Mouse (Mus musculus) MEL (cell line): ENCODE measurements around the gene Cd68. TPM values are rescaled to one million over a fixed set of nuclear protein-coding genes. Genes with fewer than 3 reads are reported as not detected.

Experiments used
- DNase-seq: peaks from one replicate; pipeline ENCODE4 v3.0.0; 2011; ENCODE audit warnings: low read depth, low spot score
- H3K27ac ChIP-seq: 2 replicates; pipeline ENCODE4 v1.5.1; 2012; ENCODE audit warnings: low read depth, mild to moderate bottlenecking, control low read depth, low read length, moderate library complexity; ENCODE audit not compliant: control insufficient read depth
- H3K27me3 ChIP-seq, 2 experiments: fragments of 150-350 bp in 1 of 2; sonication (generic) in 1 of 2; 2 replicates each; pipeline ENCODE4 v1.6.1; 2012; ENCODE audit warnings: low read length in 2 of 2, mild to moderate bottlenecking in 2 of 2, improper control_type of control experiment in 1 of 2, moderate library complexity in 1 of 2; ENCODE audit not compliant: insufficient read depth in 2 of 2, control insufficient read depth in 1 of 2
- H3K36me3 ChIP-seq, 2 experiments: 2 replicates each; pipeline ENCODE4 v1.6.1; 2012 to 2014; ENCODE audit warnings: low read length in 2 of 2, improper control_type of control experiment in 1 of 2, inconsistent platforms in 1 of 2, mild to moderate bottlenecking in 1 of 2; ENCODE audit not compliant: insufficient read depth in 2 of 2, control insufficient read depth in 1 of 2
- H3K4me1 ChIP-seq, 2 experiments: fragments of 150-350 bp in 1 of 2; sonication (generic) in 1 of 2; 2 replicates each; pipeline ENCODE4 v1.6.1; 2012; ENCODE audit warnings: low read length in 2 of 2, improper control_type of control experiment in 1 of 2, mild to moderate bottlenecking in 1 of 2; ENCODE audit not compliant: insufficient read depth in 2 of 2, control insufficient read depth in 1 of 2
- H3K4me3 ChIP-seq, 2 experiments: fragments of 150-350 bp in 1 of 2; sonication (generic) in 1 of 2; 2 replicates each; pipeline ENCODE4 v1.5.1; 2012; ENCODE audit warnings: low read depth in 2 of 2, low read length in 2 of 2, mild to moderate bottlenecking in 2 of 2, moderate library complexity in 2 of 2, control low read depth in 1 of 2, improper control_type of control experiment in 1 of 2; ENCODE audit not compliant: control insufficient read depth in 1 of 2, insufficient read depth in 1 of 2
- H3K79me2 ChIP-seq: 2 replicates; pipeline ENCODE4 v1.6.1; 2012; ENCODE audit warnings: mild to moderate bottlenecking, low read length, moderate library complexity; ENCODE audit not compliant: control insufficient read depth, poor library complexity, insufficient read depth
- H3K9ac ChIP-seq: 2 replicates; pipeline ENCODE4 v1.6.1; 2012; ENCODE audit warnings: low read depth, mild to moderate bottlenecking, control low read depth, low read length, moderate library complexity; ENCODE audit not compliant: control insufficient read depth, poor library complexity, severe bottlenecking
- H3K9me3 ChIP-seq: fragments of 150-350 bp; sonication (generic); replicated peaks from 2 replicates; pipeline ENCODE4 v1.6.1; 2012; ENCODE audit warnings: mild to moderate bottlenecking, low read length, improper control_type of control experiment, moderate library complexity; ENCODE audit not compliant: insufficient read depth
- BHLHE40 ChIP-seq: IDR thresholded peaks from 2 replicates; pipeline ENCODE4 v1.6.1; 2012; ENCODE audit warnings: low read depth, mild to moderate bottlenecking, inconsistent platforms, low read length, improper control_type of control experiment, borderline replicate concordance
- CHD1 ChIP-seq: IDR thresholded peaks from 2 replicates; pipeline ENCODE4 v1.6.1; 2012; ENCODE audit warnings: low read depth, mild to moderate bottlenecking, inconsistent platforms, low read length, improper control_type of control experiment
- CHD2 ChIP-seq: IDR thresholded peaks from 2 replicates; pipeline ENCODE4 v1.6.1; 2011; ENCODE audit warnings: low read length, improper control_type of control experiment
- E2F4 ChIP-seq: IDR thresholded peaks from 2 replicates; pipeline ENCODE4 v1.6.1; 2011; ENCODE audit warnings: low read depth, low read length, improper control_type of control experiment, borderline replicate concordance
- GABPA ChIP-seq: IDR thresholded peaks from 2 replicates; pipeline ENCODE4 v1.6.1; 2012; ENCODE audit warnings: low read depth, mild to moderate bottlenecking, inconsistent platforms, low read length, improper control_type of control experiment, moderate library complexity
- GATA1 ChIP-seq: IDR thresholded peaks from 2 replicates; pipeline ENCODE4 v1.6.1; 2011; ENCODE audit warnings: low read depth, low read length, improper control_type of control experiment
- HCFC1 ChIP-seq: IDR thresholded peaks from 2 replicates; pipeline ENCODE4 v1.6.1; 2012; ENCODE audit warnings: low read depth, mild to moderate bottlenecking, inconsistent platforms, low read length, improper control_type of control experiment, moderate library complexity
- JUND ChIP-seq: IDR thresholded peaks from 2 replicates; pipeline ENCODE4 v1.6.1; 2011; ENCODE audit warnings: low read depth, mild to moderate bottlenecking, improper control_type of control experiment, low read length
- MAX ChIP-seq: IDR thresholded peaks from 2 replicates; pipeline ENCODE4 v1.6.1; 2011; ENCODE audit warnings: low read length, improper control_type of control experiment
- MEF2A ChIP-seq: IDR thresholded peaks from 2 replicates; pipeline ENCODE4 v1.6.1; 2014; ENCODE audit warnings: low read depth, mild to moderate bottlenecking, inconsistent platforms, low read length, improper control_type of control experiment; ENCODE audit not compliant: poor library complexity, insufficient replicate concordance, severe bottlenecking; ENCODE audit errors: extremely low read depth
- MXI1 ChIP-seq: IDR thresholded peaks from 2 replicates; pipeline ENCODE4 v1.6.1; 2011; ENCODE audit warnings: mild to moderate bottlenecking, low read depth, low read length, improper control_type of control experiment
- MYB ChIP-seq: IDR thresholded peaks from 2 replicates; pipeline ENCODE4 v1.6.1; 2011; ENCODE audit warnings: mild to moderate bottlenecking, low read depth, low read length, improper control_type of control experiment
- MYC ChIP-seq: IDR thresholded peaks from 2 replicates; pipeline ENCODE4 v1.6.1; 2011; ENCODE audit warnings: low read depth, mild to moderate bottlenecking, low read length, improper control_type of control experiment, moderate library complexity
- NELFE ChIP-seq: IDR thresholded peaks from 2 replicates; pipeline ENCODE4 v1.6.1; 2011; ENCODE audit warnings: low read depth, low read length, improper control_type of control experiment
- NRF1 ChIP-seq: IDR thresholded peaks from 2 replicates; pipeline ENCODE4 v1.6.1; 2014; ENCODE audit warnings: low read depth, mild to moderate bottlenecking, inconsistent platforms, low read length, improper control_type of control experiment, moderate library complexity; ENCODE audit not compliant: poor library complexity, insufficient read depth, severe bottlenecking
- POLR2A ChIP-seq, 2 experiments: IDR thresholded peaks; 2 replicates each; pipeline ENCODE4 v1.6.1; 2011 to 2012; ENCODE audit warnings: low read length in 2 of 2, mild to moderate bottlenecking in 2 of 2, control low read depth in 1 of 2, improper control_type of control experiment in 1 of 2, low read depth in 1 of 2, moderate library complexity in 1 of 2; ENCODE audit not compliant: control insufficient read depth in 1 of 2, insufficient read depth in 1 of 2, poor library complexity in 1 of 2
- POLR2AphosphoS2 ChIP-seq: IDR thresholded peaks from 2 replicates; pipeline ENCODE4 v1.6.1; 2011; ENCODE audit warnings: low read length, improper control_type of control experiment
- SMC3 ChIP-seq: IDR thresholded peaks from 2 replicates; pipeline ENCODE4 v1.6.1; 2011; ENCODE audit warnings: low read depth, low read length, improper control_type of control experiment
- TAL1 ChIP-seq: IDR thresholded peaks from 2 replicates; pipeline ENCODE4 v1.6.1; 2012; ENCODE audit warnings: mild to moderate bottlenecking, inconsistent platforms, low read length, moderate library complexity, mixed read lengths
- TBP ChIP-seq: IDR thresholded peaks from 2 replicates; pipeline ENCODE4 v1.8.0; 2011; ENCODE audit warnings: low read depth, low read length, improper control_type of control experiment
- TCF12 ChIP-seq: IDR thresholded peaks from 2 replicates; pipeline ENCODE4 v1.6.1; 2014; ENCODE audit warnings: low read depth, mild to moderate bottlenecking, inconsistent platforms, low read length, improper control_type of control experiment, moderate library complexity
- UBTF ChIP-seq: IDR thresholded peaks from 2 replicates; pipeline ENCODE4 v1.6.1; 2012; ENCODE audit warnings: low read depth, mild to moderate bottlenecking, inconsistent platforms, low read length, improper control_type of control experiment, moderate library complexity, borderline replicate concordance; ENCODE audit not compliant: insufficient read depth
- USF2 ChIP-seq, 2 experiments: IDR thresholded peaks; 2 replicates each; pipeline ENCODE4 v1.6.1; 2011 to 2012; ENCODE audit warnings: improper control_type of control experiment in 2 of 2, low read length in 2 of 2, borderline replicate concordance in 1 of 2, inconsistent platforms in 1 of 2, low read depth in 1 of 2, mild to moderate bottlenecking in 1 of 2; ENCODE audit not compliant: insufficient read depth in 1 of 2
- ZC3H11A ChIP-seq: IDR thresholded peaks from 2 replicates; pipeline ENCODE4 v1.6.1; 2012; ENCODE audit warnings: low read depth, mild to moderate bottlenecking, inconsistent platforms, low read length, improper control_type of control experiment
- ZNF384 ChIP-seq: IDR thresholded peaks from 2 replicates; pipeline ENCODE4 v1.6.1; 2012; ENCODE audit warnings: low read depth, mild to moderate bottlenecking, inconsistent platforms, low read length, improper control_type of control experiment
- polyA plus RNA-seq, 2 experiments: library from polyadenylated mRNA; stranded (reverse) in 1 of 2; unstranded in 1 of 2; fragments of >175 nt in 1 of 2; fragments of >200 nt in 1 of 2; gene quantifications; 2 replicates each; pipeline versions ENCODE4 v1.2.1 to v1.2.4; 2012; ENCODE audit warnings: low replicate concordance in 2 of 2, low read depth in 1 of 2; ENCODE audit not compliant: insufficient read length in 2 of 2, insufficient read depth in 1 of 2, missing spikeins in 1 of 2
- total RNA-seq: library from RNA; depleted of rRNA; stranded (reverse); fragments of 300-350 nt; gene quantifications from 2 replicates; pipeline ENCODE4 v1.2.3, GENCODE M21; 2012

Cd68 gene
- total and polyA plus RNA-seq, 3 experiments, result 5.3 to 19.8 TPM; not detected in 1

- peak; percentile 98 for TF ChIP-seq BHLHE40
- TF ChIP-seq POLR2AphosphoS2, result peak; percentile 100
Observed at GRCm38 (mm10) chr11:69672211-69672706, 6.3 kb upstream of the Cd68 start, which contains the start of gene Eif4a1 (continued).

DNA sequence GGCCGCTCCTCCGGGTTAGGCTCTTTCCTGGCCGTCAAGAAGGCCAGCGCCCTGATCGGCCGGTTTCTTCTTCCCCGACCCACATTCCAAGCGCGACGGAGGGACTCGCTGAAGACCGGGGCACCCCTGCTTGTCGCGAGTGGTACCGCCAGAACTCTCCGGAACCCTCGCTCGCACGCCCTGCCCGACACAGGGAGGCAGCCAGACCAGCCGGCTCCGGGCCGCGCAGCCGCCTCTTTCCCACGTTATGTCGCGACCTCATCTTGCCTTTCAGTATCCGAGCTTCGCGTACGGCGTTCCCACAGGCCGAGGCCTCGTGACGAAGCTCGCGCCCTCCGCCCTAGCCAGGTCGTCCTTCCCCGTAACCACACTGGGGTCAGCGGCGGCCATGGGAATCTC lies 5.8 kb upstream of the Cd68 start:
- peaks cover 37% of the 10 kb centered on the region for H3K79me2 ChIP-seq
- H3K4me3 ChIP-seq, result peak overlapping the region; percentile 61 to 98
- H3K9me3 ChIP-seq, result no peaks in the 10 kb centered on the region
- H3K4me1 ChIP-seq, result peaks cover 0 to 15% of the 10 kb centered on the region in 2 experiments; a peak in 1 of 4 replicates
- no peak for DNase-seq
- peak overlapping the region; percentile 96 for H3K27ac ChIP-seq
- H3K9ac ChIP-seq, result peak overlapping the region; percentile 100
- H3K36me3 ChIP-seq, result peaks cover 17 to 26% of the 10 kb centered on the region in 2 experiments
- TF ChIP-seq TAL1, result no peak
- TF ChIP-seq CHD1, result no peak; the same call in 1 of the 2 replicates
- 0 out of 2 replicates have a peak, but pooled peaks have one; percentile 12 for TF ChIP-seq MEF2A
- H3K27me3 ChIP-seq, result no peaks in the 10 kb centered on the region

DNA sequence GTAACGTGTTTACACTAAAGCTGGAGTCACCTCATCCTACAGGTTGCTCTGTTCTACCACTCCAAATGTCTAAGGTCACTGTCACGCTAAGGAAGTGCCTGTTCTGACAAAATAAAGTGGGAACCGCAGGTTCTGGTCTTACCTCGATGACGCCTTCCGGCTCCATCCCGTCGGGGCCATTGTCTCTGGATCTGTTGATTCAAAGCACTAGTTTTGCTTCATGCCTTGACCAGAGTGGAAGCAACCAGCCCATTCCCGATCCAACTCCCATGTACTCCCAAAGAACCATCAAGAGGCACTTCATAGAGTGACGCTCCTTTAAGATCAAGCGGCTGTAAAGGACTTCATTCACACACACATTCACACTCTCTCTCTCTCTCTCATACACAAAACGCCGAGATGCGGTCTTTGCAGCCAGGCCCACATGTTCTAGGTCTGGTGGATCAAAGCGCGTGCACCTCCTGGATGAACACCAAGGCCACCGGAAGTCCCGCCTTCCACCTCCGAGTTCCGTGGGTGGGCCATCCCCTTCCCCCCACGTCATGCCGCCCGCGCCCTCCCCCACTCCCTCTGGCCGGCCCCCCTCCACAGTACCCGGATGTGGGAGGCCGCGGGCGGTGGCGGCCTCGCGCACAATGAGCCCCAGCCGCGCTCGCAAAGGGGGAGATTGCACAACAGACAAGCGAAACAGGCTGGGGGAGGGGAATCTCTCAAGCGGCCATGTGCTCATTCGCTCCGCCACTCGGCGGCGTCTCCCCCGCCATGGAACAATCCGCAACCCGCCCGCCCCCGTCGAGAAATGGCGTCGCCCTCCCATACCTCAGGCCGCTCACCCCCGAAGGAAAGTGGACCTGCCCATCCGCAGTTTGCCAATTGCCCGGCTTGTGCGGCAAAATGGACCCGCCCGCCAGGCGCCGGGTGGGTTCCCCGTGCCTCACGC lies 5.1 kb upstream of the Cd68 start:
- no peaks in the 10 kb centered on the region for H3K9me3 ChIP-seq
- H3K4me3 ChIP-seq, result peak overlapping the region; percentile 61 to 98
- peak overlapping the region; percentile 96 for H3K27ac ChIP-seq
- H3K36me3 ChIP-seq, result peaks cover 13 to 26% of the 10 kb centered on the region in 2 experiments
- peak overlapping the region; percentile 100 for H3K9ac ChIP-seq
- DNase-seq, result peak; percentile 96
- peaks cover 0 to 15% of the 10 kb centered on the region in 2 experiments; a peak in 1 of 4 replicates for H3K4me1 ChIP-seq
- no peaks in the 10 kb centered on the region for H3K27me3 ChIP-seq
- peaks cover 36% of the 10 kb centered on the region for H3K79me2 ChIP-seq
- peak; percentile 95 for TF ChIP-seq MYC
- TF ChIP-seq MAX, result peak; percentile 94
- TF ChIP-seq ZNF384, result no peak
- TF ChIP-seq ZC3H11A, result no peak
- TF ChIP-seq SMC3, result peak; percentile 28
- TF ChIP-seq TCF12, result peak; percentile 69; the same call in 1 of the 2 replicates
- peak; percentile 68 for TF ChIP-seq NELFE
- TF ChIP-seq HCFC1, result peak; percentile 88
- no peak for TF ChIP-seq TAL1
- peak; percentile 36; the same call in 1 of the 2 replicates for TF ChIP-seq NRF1
- no peak for TF ChIP-seq JUND
- peak; percentile 70 for TF ChIP-seq CHD2
- TF ChIP-seq MXI1, result peak; percentile 98
- peak; percentile 52 to 64; a peak in 3 of 4 replicates for TF ChIP-seq POLR2A (IDR thresholded peaks at IDR 0.05; ENCODE audit: control insufficient read depth in 1 of 2, insufficient read depth in 1 of 2, low read depth in 1 of 2, low read length in 2 of 2, poor library complexity in 1 of 2)
- no peak for TF ChIP-seq GABPA
- 0 out of 2 replicates have a peak, but pooled peaks have one; percentile 31 for TF ChIP-seq UBTF
- TF ChIP-seq CHD1, result 0 out of 2 replicates have a peak, but pooled peaks have one; percentile 28
- TF ChIP-seq GATA1, result no peak
- TF ChIP-seq USF2 (IDR thresholded peaks at IDR 0.05; ENCODE audit: borderline replicate concordance in 1 of 2, insufficient read depth in 1 of 2, low read depth in 1 of 2, low read length in 2 of 2), result no peak
- TF ChIP-seq POLR2AphosphoS2, result peak; percentile 96
- peak; percentile 73; the same call in 1 of the 2 replicates for TF ChIP-seq TBP
- no peak for TF ChIP-seq MYB
- no peak for TF ChIP-seq E2F4
